Mouse (Mus musculus) layer of hippocampus, postnatal 10 days (tissue): Measurements from ENCODE around the gene Rpl36. TPM values are rescaled to one million over a fixed set of nuclear protein-coding genes. Genes with fewer than 3 reads are reported as not detected.

Experiments used
- DNase-seq, 2 experiments: peaks; one replicate each; pipeline ENCODE4 v3.0.0; 2021; ENCODE audit warnings: low spot score in 2 of 2
- total RNA-seq, 2 experiments: library from RNA; stranded (reverse); gene quantifications; 2 replicates each; pipeline ENCODE4 v1.2.3; 2021

Rpl36 gene
- total RNA-seq, 2 experiments from 2014 or later: 454 to 456 TPM

- no peak for DNase-seq
These were observed 20.8 kb downstream of the Rpl36 start for GRCm38 (mm10) chr17:56634023-56634422.

- DNase-seq: no peak
These were observed 30.0 kb downstream of the Rpl36 start for GRCm38 (mm10) chr17:56643237-56643636.

- no peak for DNase-seq
These were observed 34.3 kb downstream of the Rpl36 start for GRCm38 (mm10) chr17:56647546-56647945.

GRCm38 (mm10) chr17:56651801-56652200 lies 38.6 kb downstream of the Rpl36 start:
- no peak for DNase-seq

GRCm38 (mm10) chr17:56654771-56655170 lies 41.6 kb downstream of the Rpl36 start:
- DNase-seq: no peak

- DNase-seq: no peak
These were observed 42.1 kb downstream of the Rpl36 start for GRCm38 (mm10) chr17:56655311-56655710.

- DNase-seq: no peak
These were observed 43.0 kb downstream of the Rpl36 start for GRCm38 (mm10) chr17:56656171-56656570.

GRCm38 (mm10) chr17:56663659-56664058 lies 50.4 kb downstream of the Rpl36 start:
- DNase-seq: no peak

Other genes starting within 250 kb of the Rpl36 start
- gene Ptprs, start 136.9 kb upstream of the Rpl36 start, total RNA-seq: 100 to 1,000 TPM; 817 to 911 TPM
- not detected for gene Znrf4, start 101.0 kb upstream of the Rpl36 start, total RNA-seq
- gene Gm20219, start 59.0 kb upstream of the Rpl36 start, total RNA-seq: 1 to 10 TPM; 1.5 to 1.7 TPM
- 100 to 1,000 TPM; 122 to 141 TPM for gene Safb2, start 28.8 kb upstream of the Rpl36 start, total RNA-seq
- 100 to 1,000 TPM; 147 to 185 TPM for gene Safb, start 28.6 kb upstream of the Rpl36 start, total RNA-seq
- gene 2410015M20Rik, start 3.6 kb upstream of the Rpl36 start, total RNA-seq: 100 to 1,000 TPM; 137 to 175 TPM
- gene Lonp1, start 13.5 kb downstream of the Rpl36 start, total RNA-seq: 10 to 100 TPM; 63.8 to 71.7 TPM
- gene Catsperd, start 14.7 kb downstream of the Rpl36 start, total RNA-seq: 1 to 10 TPM in 1 of 2 experiments, under 1 TPM in 1; 0.87 to 1.3 TPM
- 10 to 100 TPM; 84.9 to 91.7 TPM for gene Ranbp3, start 59.9 kb downstream of the Rpl36 start, total RNA-seq
- gene Ndufa11, start 104.4 kb downstream of the Rpl36 start, total RNA-seq: 100 to 1,000 TPM; 262 to 265 TPM
- 10 to 100 TPM in 1 of 2 experiments, 1 to 10 TPM in 1; 9.7 to 12.5 TPM for gene Vmac, start 104.6 kb downstream of the Rpl36 start, total RNA-seq
- 1 to 10 TPM; 1.6 to 2.3 TPM for gene Nrtn, start 144.1 kb downstream of the Rpl36 start, total RNA-seq
- gene Dus3l, start 151.3 kb downstream of the Rpl36 start, total RNA-seq: 10 to 100 TPM; 66.7 to 72.0 TPM
- gene Prr22, start 156.8 kb downstream of the Rpl36 start, total RNA-seq: under 1 TPM; 0.27 to 0.71 TPM
- gene Rfx2, start 217.6 kb downstream of the Rpl36 start, total RNA-seq: 1 to 10 TPM; 4.1 to 4.4 TPM